Mouse (Mus musculus) thymus, postnatal 0 days (tissue): Measurements from ENCODE around the gene Tmem88. TPM values are rescaled to one million over a fixed set of nuclear protein-coding genes. Genes with fewer than 3 reads are reported as not detected.
"Not testable (repeated sequence)": the region's sequence is repeated elsewhere in the genome, so short reads cannot be mapped to it uniquely, and the experiment has no call there.

Experiments
- DNase-seq: peaks from one replicate; pipeline ENCODE4 v3.0.0-alpha.2; 2015; ENCODE audit warnings: low spot score
- polyA plus RNA-seq: library from polyadenylated mRNA; unstranded; fragments of >200 nt; fragmentation: Nextera tagmentation; extraction: Ambion mirVana; gene quantifications from 2 replicates; pipeline ENCODE4 v1.2.1, GENCODE M21; 2015

Tmem88 gene
- polyA plus RNA-seq, 1 experiment from 2014 or later, result 12.9 TPM

GRCm38 (mm10) chr11:69405397-69406200 lies 7.6 kb upstream of the Tmem88 start:
- DNase-seq, result no peak

- DNase-seq, result no peak
Observed at GRCm38 (mm10) chr11:69404595-69405396, 6.8 kb upstream of the Tmem88 start.

- no peak for DNase-seq
Observed at GRCm38 (mm10) chr11:69403691-69404594, 5.9 kb upstream of the Tmem88 start.

- no peak for DNase-seq
Observed at GRCm38 (mm10) chr11:69401987-69402386, 4.0 kb upstream of the Tmem88 start.

- peak; percentile 96 for DNase-seq
Observed at GRCm38 (mm10) chr11:69401210-69401637, 3.2 kb upstream of the Tmem88 start.

- DNase-seq, result no peak
Observed at GRCm38 (mm10) chr11:69400083-69400850, 2.2 kb upstream of the Tmem88 start.

- no peak for DNase-seq
Observed at GRCm38 (mm10) chr11:69399201-69400082, 1.4 kb upstream of the Tmem88 start.

- DNase-seq, result no peak
Observed at GRCm38 (mm10) chr11:69398486-69399200, 609 bp upstream of the Tmem88 start.

GRCm38 (mm10) chr11:69397581-69398057 lies 415 bp downstream of the Tmem88 start:
- no peak for DNase-seq

- no peak for DNase-seq
Observed at GRCm38 (mm10) chr11:69396772-69397171, 1.3 kb downstream of the Tmem88 start.

GRCm38 (mm10) chr11:69395634-69396373 lies 2.2 kb downstream of the Tmem88 start:
- DNase-seq, result peak; percentile 99

- DNase-seq, result not testable (repeated sequence)
Observed at GRCm38 (mm10) chr11:69395235-69395633, 2.8 kb downstream of the Tmem88 start, which contains the start of the genes Naa38 and Cyb5d1. Gene Naa38, plus strand, starts transcription at chr11:69395487. Gene Cyb5d1, minus strand, starts transcription at chr11:69395631.

GRCm38 (mm10) chr11:69394591-69395167 lies 3.4 kb downstream of the Tmem88 start:
- DNase-seq, result not testable (repeated sequence)

- peak; percentile 77 for DNase-seq
Observed at GRCm38 (mm10) chr11:69390400-69391034, 7.5 kb downstream of the Tmem88 start.

- no peak for DNase-seq
Observed at GRCm38 (mm10) chr11:69389531-69390399, 8.3 kb downstream of the Tmem88 start.

- no peak for DNase-seq
Observed at GRCm38 (mm10) chr11:69388680-69389079, 9.4 kb downstream of the Tmem88 start.
